Mouse (Mus musculus) thymus, postnatal 4 days (tissue): ENCODE measurements around the gene Gprc5a.

ENCODE experiments used
- DNase-seq: peaks from one replicate; pipeline ENCODE4 v3.0.0; 2021

Gprc5a gene

GRCm38 (mm10) chr6:135065236-135065957, at the start of gene Gprc5a:
Gene Gprc5a, plus strand, starts transcription at chr6:135065651.
- peak; percentile 39 for DNase-seq

- no peak for DNase-seq
Observed at GRCm38 (mm10) chr6:135017211-135017610, 48.2 kb upstream of the Gprc5a start.

GRCm38 (mm10) chr6:135019564-135019963, 45.9 kb upstream of the Gprc5a start:
- DNase-seq = no peak

GRCm38 (mm10) chr6:135021633-135022032, 43.8 kb upstream of the Gprc5a start:
- no peak for DNase-seq

GRCm38 (mm10) chr6:135023379-135023778, 42.1 kb upstream of the Gprc5a start:
- DNase-seq = no peak

- no peak for DNase-seq
Observed at GRCm38 (mm10) chr6:135024781-135025420, 40.5 kb upstream of the Gprc5a start.

- peak; percentile 23 for DNase-seq
Observed at GRCm38 (mm10) chr6:135026232-135026631, 39.2 kb upstream of the Gprc5a start.

GRCm38 (mm10) chr6:135026755-135027154, 38.7 kb upstream of the Gprc5a start:
- DNase-seq = no peak

- no peak for DNase-seq
Observed at GRCm38 (mm10) chr6:135029246-135029645, 36.2 kb upstream of the Gprc5a start.

- DNase-seq = no peak
Observed at GRCm38 (mm10) chr6:135038674-135039073, 26.8 kb upstream of the Gprc5a start.

GRCm38 (mm10) chr6:135040275-135040871, 25.1 kb upstream of the Gprc5a start:
- DNase-seq = no peak

- DNase-seq = no peak
Observed at GRCm38 (mm10) chr6:135041930-135042329, 23.5 kb upstream of the Gprc5a start.

- DNase-seq = no peak
Observed at GRCm38 (mm10) chr6:135047276-135047675, 18.2 kb upstream of the Gprc5a start.

- no peak for DNase-seq
Observed at GRCm38 (mm10) chr6:135048509-135048908, 16.9 kb upstream of the Gprc5a start.

GRCm38 (mm10) chr6:135048956-135049355, 16.5 kb upstream of the Gprc5a start:
- no peak for DNase-seq

GRCm38 (mm10) chr6:135053789-135054188, 11.7 kb upstream of the Gprc5a start:
- no peak for DNase-seq

GRCm38 (mm10) chr6:135055882-135056281, 9.6 kb upstream of the Gprc5a start:
- DNase-seq = no peak

- no peak for DNase-seq
Observed at GRCm38 (mm10) chr6:135060728-135061127, 4.7 kb upstream of the Gprc5a start.

- no peak for DNase-seq
Observed at GRCm38 (mm10) chr6:135064621-135065020, 830 bp upstream of the Gprc5a start.

GRCm38 (mm10) chr6:135066795-135067445, 1.5 kb downstream of the Gprc5a start:
- DNase-seq = no peak

- no peak for DNase-seq
Observed at GRCm38 (mm10) chr6:135068221-135068620, 2.8 kb downstream of the Gprc5a start.

- DNase-seq = no peak
Observed at GRCm38 (mm10) chr6:135069856-135070255, 4.4 kb downstream of the Gprc5a start.

GRCm38 (mm10) chr6:135070347-135070746, 4.9 kb downstream of the Gprc5a start:
- DNase-seq = no peak
